Comparison of ENCODE assay signal across 8 mouse cellular contexts in genomic region chr9:95559059-95559935, GRCm38 (mm10). TPM values are rescaled to one million over a fixed set of nuclear protein-coding genes. Genes with fewer than 3 reads are reported as not detected.
DNase-seq lines count a peak whose midpoint lies in the region; TF ChIP-seq lines count a peak whose summit lies in the region.

TSS of gene Paqr9 (plus strand) at chr9:95559657.

- intact Hi-C loops in heart, postnatal 36 days (cut with DNase I), result no loop called here

- WGBS in forebrain, embryonic 10.5 days, result 6% methylated on average over 115 of the region's 118 CpGs

- H3K9me3 ChIP-seq in MEL (replicated peaks; ENCODE audit: insufficient read depth, low read length), result no peaks in the 10 kb centered on the region
- H3K9me3 ChIP-seq in forebrain, embryonic 10.5 days, result no peaks in the 10 kb centered on the region

- H3K36me3 ChIP-seq in MEL (ENCODE audit: control insufficient read depth in 1 of 2, insufficient read depth in 2 of 2, low read length in 2 of 2), result peaks cover 2 to 58% of the 10 kb centered on the region in 2 experiments; a peak in 3 of 4 replicates
- no peaks in the 10 kb centered on the region for H3K36me3 ChIP-seq in forebrain, embryonic 10.5 days (replicated peaks)

- H3K27me3 ChIP-seq in MEL (ENCODE audit: control insufficient read depth in 1 of 2, insufficient read depth in 2 of 2, low read length in 2 of 2), result no peaks in the 10 kb centered on the region
- peaks cover 96% of the 10 kb centered on the region for H3K27me3 ChIP-seq in forebrain, embryonic 10.5 days (ENCODE audit: poor library complexity, severe bottlenecking)

- peak within 1 kb of the TSS; percentile 58 for H3K27ac ChIP-seq in MEL (ENCODE audit: control insufficient read depth, low read depth, low read length)
- peak within 1 kb of the TSS; percentile 79 for H3K27ac ChIP-seq in forebrain, embryonic 10.5 days
- peak within 1 kb of the TSS; percentile 93 for H3K27ac ChIP-seq in layer of hippocampus, adult 2 months

- DNase-seq in MEL (ENCODE audit: low read depth, low spot score), result peak; percentile 55
- DNase-seq in brain, embryonic 14.5 days (ENCODE audit: low read depth), result peak; percentile 64
- DNase-seq in forebrain, embryonic 10.5 days (ENCODE audit: extremely low spot score, low spot score), result peak; percentile 40
- no peak for DNase-seq in heart, postnatal 36 days
- peak in 1 of 2 experiments; percentile 51 for DNase-seq in layer of hippocampus, adult 2 months (ENCODE audit: low spot score in 2 of 2)
- DNase-seq in lung, postnatal 4 days, result peak; percentile 6 to 22
- peak; percentile 57 for DNase-seq in spleen, adult 12 weeks (ENCODE audit: low spot score)
- DNase-seq in gastrocnemius, postnatal 25 days, result no peak

- no peak for TF ChIP-seq RAD21 in MEL (IDR thresholded peaks at IDR 0.05; ENCODE audit: low read depth, low read length)

- no peak for TF ChIP-seq EP300 in MEL (IDR thresholded peaks at IDR 0.05; ENCODE audit: low read depth in 1 of 2, low read length in 2 of 2)

- TF ChIP-seq CTCF in MEL (IDR thresholded peaks at IDR 0.05 in 2 of 3, conservative IDR thresholded peaks at IDR 0.05 in 1 of 3; ENCODE audit: control insufficient read depth in 1 of 3, insufficient read depth in 1 of 3, low read depth in 2 of 3, low read length in 3 of 3, poor library complexity in 1 of 3, severe bottlenecking in 1 of 3), result no peak
- no peak for TF ChIP-seq CTCF in brain, embryonic 14.5 days (IDR thresholded peaks at IDR 0.05; ENCODE audit: borderline replicate concordance, extremely low read depth, insufficient read depth, insufficient read length)
- TF ChIP-seq CTCF in layer of hippocampus, adult 2 months (conservative IDR thresholded peaks at IDR 0.05), result no peak

- peaks cover 55% of the 10 kb centered on the region for H3K79me2 ChIP-seq in MEL (ENCODE audit: control insufficient read depth, insufficient read depth, low read length, poor library complexity)

- peaks cover 16 to 43% of the 10 kb centered on the region in 2 experiments for H3K4me1 ChIP-seq in MEL (ENCODE audit: control insufficient read depth in 1 of 2, insufficient read depth in 2 of 2, low read length in 2 of 2)
- peaks cover 20% of the 10 kb centered on the region for H3K4me1 ChIP-seq in forebrain, embryonic 10.5 days

- H3K4me3 ChIP-seq in MEL (ENCODE audit: control insufficient read depth in 1 of 2, insufficient read depth in 1 of 2, low read depth in 2 of 2, low read length in 2 of 2), result peak within 1 kb of the TSS; percentile 54 to 72
- peak within 1 kb of the TSS; percentile 71 for H3K4me3 ChIP-seq in forebrain, embryonic 10.5 days
- peak within 1 kb of the TSS; percentile 71 for H3K4me3 ChIP-seq in layer of hippocampus, adult 2 months

- no peak; a peak in 1 of 4 replicates for TF ChIP-seq POLR2A in MEL (IDR thresholded peaks at IDR 0.05; ENCODE audit: control insufficient read depth in 1 of 2, insufficient read depth in 1 of 2, low read depth in 1 of 2, low read length in 2 of 2, poor library complexity in 1 of 2)
- TF ChIP-seq POLR2A in brain, embryonic 14.5 days (IDR thresholded peaks at IDR 0.05; ENCODE audit: borderline replicate concordance, extremely low read depth, insufficient read depth, insufficient read length, poor library complexity, severe bottlenecking), result 0 out of 2 replicates have a peak, but pooled peaks have one; percentile 10

- peak within 1 kb of the TSS; percentile 88 for H3K9ac ChIP-seq in MEL (ENCODE audit: control insufficient read depth, low read depth, low read length, poor library complexity, severe bottlenecking)

TF ChIP-seq in MEL, 35 proteins besides CTCF, POLR2A, EP300 and RAD21:
- TF ChIP-seq MAZ (IDR thresholded peaks at IDR 0.05; ENCODE audit: low read depth, low read length), result peak; percentile 51; the same call in 1 of the 2 replicates
- peak; percentile 45; the same call in 1 of the 2 replicates for TF ChIP-seq NELFE (IDR thresholded peaks at IDR 0.05; ENCODE audit: low read depth, low read length)
- TF ChIP-seq POLR2AphosphoS5 (IDR thresholded peaks at IDR 0.05; ENCODE audit: borderline replicate concordance, low read depth, low read length), result no peak
- TF ChIP-seq NRF1 (IDR thresholded peaks at IDR 0.05; ENCODE audit: insufficient read depth, low read depth, low read length, poor library complexity, severe bottlenecking), result peak; percentile 42; the same call in 1 of the 2 replicates
TF ChIP-seq in MEL: peak in this region for 3.

RNA-seq across cellular contexts. Expression of gene Paqr9, which starts in this region (rescaled TPM):
- 13.4 and 18.0 TPM in 2 replicates for total RNA-seq in MEL (2012; rRNA removed)
- polyA plus RNA-seq in MEL (2012; ENCODE audit: insufficient read depth in 1 of 2, insufficient read length in 2 of 2, low read depth in 1 of 2, low replicate concordance in 2 of 2, missing spikeins in 1 of 2), result 10 to 100 TPM; 24.8 to 46.0 TPM
- polyA plus RNA-seq in brain, embryonic 14.5 days (2012; rRNA removed), result 6.5 and 9.6 TPM in 2 replicates
- polyA plus RNA-seq in forebrain, embryonic 10.5 days (2016; fragmentation: Nextera tagmentation; extraction: Ambion mirVana), result 0.07 and 0.12 TPM in 2 replicates
- total RNA-seq in heart, postnatal 36 days (2021), result 10 to 100 TPM; 47.4 to 47.5 TPM
- total RNA-seq in layer of hippocampus, adult 2 months (2021), result 10 to 100 TPM; 45.9 to 47.6 TPM
- total RNA-seq in gastrocnemius, postnatal 25 days (2021), result 1 to 10 TPM; 4.8 to 5.0 TPM

Comparison
In these comparisons a context has a peak if more than half of its experiments do, and no peak if none do; other contexts are left out.
1. Peak in DNase-seq, H3K4me3 ChIP-seq and H3K27ac ChIP-seq in forebrain, embryonic 10.5 days; RNA of the gene not detected or under 1 TPM.
2. DNase-seq: peak in MEL (single experiment), brain, embryonic 14.5 days (single experiment), lung, postnatal 4 days (2 of 2) and spleen, adult 12 weeks (single experiment); none in heart, postnatal 36 days (0 of 2) and gastrocnemius, postnatal 25 days (single experiment).
3. Peak in every context shown above with its lines, with median percentiles within 50 percentile points of each other: H3K27ac ChIP-seq and H3K4me3 ChIP-seq.